Mouse (Mus musculus): ENCODE results near the gene S100a9.

S100a9 gene

DNA sequence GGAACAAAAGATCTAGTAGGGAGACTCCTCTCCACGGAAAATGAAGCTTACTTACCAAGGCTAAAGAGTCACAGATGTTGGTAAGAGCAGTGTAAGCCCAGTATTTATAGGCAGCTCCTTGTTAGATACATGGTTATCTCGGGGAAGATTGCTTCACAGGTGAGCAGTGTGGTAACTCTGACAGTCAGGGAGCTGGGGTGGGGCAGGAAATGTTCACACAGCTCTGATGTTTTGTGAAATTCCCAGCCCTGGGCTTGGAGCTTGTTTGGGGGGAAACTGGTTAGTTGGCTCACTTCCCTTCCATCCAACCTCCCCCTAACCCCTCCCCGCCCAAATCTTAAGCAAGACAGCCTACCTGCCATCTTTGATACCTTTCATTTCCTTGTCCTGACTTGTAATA is at the start of gene S100a9:
Gene S100a9 (minus strand): TSS at position 109 of the 400 bp plus-strand sequence.
- no peak for DNase-seq (ENCODE audit: low read depth, low spot score)

DNA sequence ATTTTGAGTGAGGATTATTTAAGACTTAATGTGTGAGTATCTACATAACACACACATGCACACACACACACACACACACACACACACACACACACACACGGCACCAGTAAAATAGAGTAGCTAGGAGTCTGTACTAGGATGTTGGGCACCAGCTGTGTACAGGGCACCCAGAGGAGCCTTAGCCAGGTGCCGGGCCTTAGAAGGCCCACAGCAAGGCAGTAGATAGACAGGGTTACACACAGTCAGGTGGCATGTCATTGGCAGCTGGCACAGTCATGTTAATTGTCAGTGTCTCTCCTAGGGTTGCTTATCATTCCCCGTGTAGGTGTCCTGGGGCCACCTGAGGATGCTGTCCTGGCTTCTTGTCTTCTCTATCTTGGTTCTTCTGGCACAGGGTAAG is 31.1 kb upstream of the S100a9 start, which contains the start of gene Pglyrp4:
Gene Pglyrp4 (plus strand): TSS at position 301 of the 400 bp plus-strand sequence.
- DNase-seq (ENCODE audit: low read depth, low spot score): no peak

DNA sequence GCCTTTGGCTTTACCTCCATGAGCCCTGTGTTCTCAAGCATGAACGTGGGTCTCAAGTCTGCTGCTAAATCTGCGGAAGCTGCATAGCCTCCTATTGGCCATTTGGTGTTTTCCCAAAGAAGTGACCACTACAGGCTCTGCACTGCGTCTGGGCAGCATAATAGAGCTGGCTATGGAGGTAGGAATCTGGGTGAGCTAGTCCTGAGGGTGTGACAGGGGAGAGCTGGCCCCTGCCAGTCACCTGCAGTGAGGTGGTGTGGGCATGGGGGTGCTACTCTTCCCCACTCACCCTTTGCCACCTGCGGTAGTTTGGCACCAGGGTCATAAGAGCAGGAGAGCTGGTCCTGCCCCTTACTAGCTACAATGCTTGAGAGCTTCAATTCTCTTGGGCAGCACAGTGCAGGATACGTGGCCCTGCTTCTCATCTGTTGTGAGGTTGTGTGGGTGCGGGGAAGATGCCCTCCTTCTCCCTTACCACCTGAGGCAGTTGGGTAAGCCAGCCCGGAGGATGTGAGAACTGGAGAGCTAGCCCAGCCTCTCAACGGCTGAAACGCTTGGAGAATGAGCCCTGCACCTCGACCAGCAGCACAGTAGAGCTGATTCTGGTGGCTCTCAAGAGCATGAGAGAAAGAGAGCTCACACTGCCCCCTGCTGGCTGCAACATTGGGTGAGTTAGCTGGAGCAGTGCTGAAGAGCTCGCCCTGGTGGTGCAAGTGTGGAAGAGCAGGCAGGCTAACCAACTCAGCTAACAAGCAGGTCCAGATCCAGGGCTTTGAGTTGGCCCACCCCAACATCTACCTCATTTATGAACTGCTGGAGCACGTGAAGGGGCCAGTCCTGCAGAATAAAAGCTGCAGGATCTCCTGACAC is 14.3 kb upstream of the S100a9 start:
- peak; percentile 87 for DNase-seq (ENCODE audit: low read depth, low spot score)

DNA sequence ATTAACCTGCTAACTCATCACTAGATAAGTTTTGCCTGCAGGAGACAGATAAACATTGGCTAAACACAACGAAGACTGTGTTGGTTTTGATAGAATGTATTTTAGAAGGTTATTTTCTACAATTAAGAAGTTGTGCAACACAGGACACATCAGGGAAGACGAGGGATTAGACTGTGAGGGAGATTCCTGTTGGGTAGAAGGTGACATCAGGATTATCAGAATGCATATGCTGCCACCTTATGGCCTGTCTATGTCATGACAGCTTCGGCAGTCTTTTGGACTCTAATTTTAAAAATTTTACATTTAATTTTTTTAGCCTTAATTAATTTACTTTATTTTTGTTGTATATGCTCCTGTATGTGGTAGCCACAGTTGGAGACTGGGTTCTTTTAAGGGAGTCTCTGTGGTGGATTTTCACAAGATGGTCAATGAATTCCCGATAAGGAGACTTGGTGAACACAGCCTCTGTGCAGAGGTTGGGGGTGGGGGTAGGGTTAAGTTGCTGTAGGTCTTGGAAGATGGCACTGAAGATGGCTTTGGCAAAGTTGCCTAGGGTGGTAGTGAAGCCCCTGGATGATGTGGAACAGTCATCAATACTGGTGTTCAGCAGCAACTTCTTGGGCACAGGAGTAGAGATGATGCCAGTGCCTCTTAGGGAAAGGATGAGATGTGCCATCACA is 13.1 kb upstream of the S100a9 start:
- peak; percentile 36 for DNase-seq (ENCODE audit: low read depth, low spot score)

DNA sequence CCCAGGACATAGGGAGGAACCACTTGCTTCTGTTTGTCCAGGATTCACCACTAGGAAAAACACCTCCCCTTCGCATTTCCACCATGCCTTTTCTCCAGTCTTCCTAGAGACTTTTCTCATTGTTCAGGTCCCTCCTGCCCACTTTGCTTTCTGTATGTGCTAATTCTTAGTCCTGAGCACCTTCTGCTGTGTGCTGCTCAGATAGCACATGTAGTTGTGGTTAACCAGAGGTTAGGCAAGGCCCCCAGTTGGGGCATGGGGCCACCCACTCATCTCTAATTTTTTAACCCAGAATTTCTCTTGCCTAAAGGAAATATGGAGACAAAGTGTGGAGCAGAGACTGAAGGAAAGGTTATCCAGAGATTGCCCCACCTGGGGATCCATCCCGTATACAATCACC is 6.7 kb upstream of the S100a9 start:
- no peak for DNase-seq (ENCODE audit: low read depth, low spot score)

DNA sequence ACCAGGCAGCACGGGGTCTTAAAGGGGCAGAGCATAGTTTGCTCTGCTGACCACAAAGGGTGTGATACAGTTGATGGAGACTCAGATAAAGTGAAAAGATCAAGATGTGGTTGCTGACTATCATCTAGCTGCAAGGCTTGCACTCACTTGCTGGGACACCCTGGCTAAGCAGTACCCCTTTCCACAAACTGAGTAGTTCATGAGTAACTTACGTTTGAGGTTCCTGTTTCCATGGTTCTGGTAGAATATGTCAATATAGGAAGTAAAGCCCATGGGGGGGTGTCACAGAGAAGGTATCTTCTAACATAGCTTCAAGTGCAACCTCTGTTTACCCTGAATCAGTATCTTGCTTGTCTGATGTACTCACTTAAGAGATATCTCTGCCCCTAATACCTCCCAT is 2.0 kb downstream of the S100a9 start:
- no peak for DNase-seq (ENCODE audit: low read depth, low spot score)

DNA sequence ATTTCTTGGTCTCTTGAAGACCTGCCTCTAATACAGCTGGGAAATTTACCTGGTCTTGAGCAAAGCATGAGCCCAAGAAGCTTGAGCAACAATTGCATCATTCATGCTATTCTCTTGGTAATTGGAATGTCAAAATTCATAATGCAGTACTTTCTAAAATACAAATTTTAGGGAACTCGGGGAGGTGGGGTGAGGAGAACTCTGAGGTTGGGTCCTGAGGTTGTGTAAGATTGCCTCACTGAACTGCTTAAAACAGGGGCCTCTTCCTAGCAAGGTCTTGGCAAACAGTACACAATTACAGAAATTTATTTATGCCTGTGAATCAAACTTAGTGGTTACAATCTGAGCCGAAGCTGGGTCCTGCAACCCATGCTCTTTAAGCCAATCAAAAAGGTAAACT is 8.7 kb downstream of the S100a9 start:
- no peak for DNase-seq (ENCODE audit: low read depth, low spot score)

DNA sequence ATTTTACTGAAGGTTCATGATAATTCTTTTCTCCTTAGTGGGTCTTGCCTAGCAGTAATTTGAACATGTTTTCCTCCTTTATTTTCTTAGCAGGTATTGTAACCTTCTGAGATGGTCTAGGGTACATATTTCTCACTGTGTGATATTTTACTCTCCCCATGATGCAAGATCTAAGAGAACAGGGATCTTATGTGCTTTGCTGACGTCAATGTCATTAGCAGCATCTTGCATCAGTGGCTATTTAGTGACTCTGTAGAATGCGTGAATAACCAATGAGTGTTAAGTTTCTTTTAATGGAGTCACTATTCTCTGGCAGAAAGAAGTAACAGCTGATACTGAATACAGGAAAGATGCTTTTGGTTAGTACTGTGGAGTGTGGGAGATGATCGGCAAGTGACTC is 11.6 kb downstream of the S100a9 start:
- no peak for DNase-seq (ENCODE audit: low read depth, low spot score)

DNA sequence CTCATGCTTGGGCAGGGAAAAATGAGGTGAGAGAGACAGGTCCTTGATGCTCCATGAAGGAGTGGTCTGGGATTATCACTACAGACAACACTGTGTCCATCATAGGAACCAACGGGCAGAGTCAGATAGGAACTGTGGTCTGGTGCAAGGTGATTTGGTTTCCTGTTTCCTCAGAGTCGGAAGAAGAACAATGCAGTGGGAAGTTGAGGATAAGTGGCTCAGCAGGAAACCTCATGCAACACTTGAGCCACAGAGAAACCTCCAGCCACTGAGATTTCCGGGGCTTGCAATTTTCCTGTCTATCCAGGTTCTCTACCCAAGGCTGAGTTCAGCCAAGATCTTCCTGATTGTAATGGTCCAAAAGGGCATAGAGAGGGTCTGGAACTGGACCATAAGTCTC is 16.9 kb downstream of the S100a9 start:
- DNase-seq (ENCODE audit: low read depth, low spot score): no peak

DNA sequence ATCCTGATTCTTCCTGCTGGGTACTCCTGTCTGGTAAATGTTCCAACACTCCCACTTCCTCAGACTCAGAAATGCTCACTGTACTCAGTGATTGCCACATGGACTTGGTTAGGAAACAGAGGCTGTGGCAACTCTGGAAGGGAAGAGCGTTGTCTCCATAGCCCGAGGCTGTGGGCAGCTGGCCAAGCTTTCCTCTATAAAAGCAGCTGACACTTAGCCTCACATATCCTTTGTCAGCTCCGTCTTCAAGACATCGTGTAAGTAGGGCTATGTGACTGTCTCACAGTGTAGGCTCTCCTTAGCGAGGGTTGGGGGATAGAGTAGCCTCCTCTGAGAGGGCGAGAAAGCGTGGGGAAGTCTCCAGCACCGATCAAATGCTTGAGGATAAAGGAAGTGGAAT is 26.7 kb downstream of the S100a9 start, which contains the start of gene S100a8:
Gene S100a8 (plus strand): TSS at position 133 of the 400 bp plus-strand sequence.
- no peak for DNase-seq (ENCODE audit: low read depth, low spot score)

DNA sequence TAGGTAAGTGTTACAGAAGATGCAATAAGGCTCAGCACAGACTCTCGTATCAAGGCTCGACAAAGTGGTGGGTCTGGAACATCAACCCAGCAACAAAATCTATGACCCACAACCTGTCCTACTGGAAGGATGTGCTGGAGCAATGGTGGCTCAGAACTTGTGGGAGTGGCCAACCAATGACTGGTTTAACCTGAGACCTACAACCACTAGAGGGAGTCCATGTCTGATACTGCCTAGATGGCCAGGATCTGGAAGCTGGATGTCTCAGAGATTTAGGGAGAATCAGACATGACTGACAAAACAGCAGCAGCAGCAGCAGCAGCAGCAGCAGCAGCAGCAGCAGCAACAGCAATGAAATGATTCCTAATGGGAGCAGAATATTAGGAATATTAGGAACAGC is 31.3 kb downstream of the S100a9 start:
- DNase-seq (ENCODE audit: low read depth, low spot score): no peak

DNA sequence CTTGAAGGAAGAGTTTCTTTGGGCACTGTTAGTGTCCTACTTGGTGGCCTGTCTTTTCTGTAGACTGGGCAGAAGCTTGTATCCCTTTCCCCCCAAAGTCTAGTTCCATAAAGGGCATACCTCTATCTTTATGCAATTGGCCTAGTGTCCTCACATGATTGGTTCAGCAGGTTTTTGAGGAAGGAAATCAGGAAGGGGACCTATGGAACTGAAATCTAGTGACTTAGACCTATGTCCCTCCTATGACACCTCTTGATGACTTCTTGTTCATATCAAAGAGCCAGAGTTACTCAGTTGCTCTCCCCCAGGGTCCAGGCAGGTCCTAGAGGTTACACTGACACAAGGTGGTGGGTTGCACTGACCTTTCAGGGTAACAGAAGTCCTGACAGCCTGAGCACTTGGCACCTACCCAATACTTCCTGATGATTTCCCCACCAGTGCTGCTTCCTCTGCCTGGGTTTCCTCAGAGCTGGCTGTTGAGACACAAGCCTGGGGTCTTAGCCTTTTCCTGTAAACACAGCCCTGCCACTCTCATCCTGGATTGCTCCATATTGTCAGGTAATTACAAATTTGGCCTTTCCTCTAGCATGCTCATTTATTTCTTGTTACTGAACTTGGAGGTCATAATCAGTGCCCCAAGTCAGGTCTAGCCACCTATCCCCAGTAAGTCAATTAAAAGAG is 36.0 kb downstream of the S100a9 start:
- no peak for DNase-seq (ENCODE audit: low read depth, low spot score)

DNA sequence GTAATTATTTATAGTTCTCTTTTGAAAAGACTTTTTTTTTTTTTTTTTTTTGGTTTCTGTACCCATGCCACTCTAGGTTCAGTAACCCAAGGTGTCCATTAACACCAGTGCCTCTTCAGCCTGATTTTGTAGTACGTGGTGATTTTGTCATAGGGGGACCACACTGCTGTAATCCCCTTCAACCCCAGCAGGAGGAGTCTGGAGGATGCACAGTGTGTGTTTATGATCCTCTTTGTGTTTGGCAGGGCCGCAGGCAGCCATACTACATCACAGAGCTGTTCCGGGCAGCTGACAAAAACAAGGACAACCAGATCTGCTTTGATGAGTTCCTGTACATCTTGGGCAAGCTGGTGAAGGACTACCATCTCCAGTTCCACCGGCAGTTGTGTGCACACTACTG is 38.1 kb downstream of the S100a9 start:
- DNase-seq (ENCODE audit: low read depth, low spot score): no peak

DNA sequence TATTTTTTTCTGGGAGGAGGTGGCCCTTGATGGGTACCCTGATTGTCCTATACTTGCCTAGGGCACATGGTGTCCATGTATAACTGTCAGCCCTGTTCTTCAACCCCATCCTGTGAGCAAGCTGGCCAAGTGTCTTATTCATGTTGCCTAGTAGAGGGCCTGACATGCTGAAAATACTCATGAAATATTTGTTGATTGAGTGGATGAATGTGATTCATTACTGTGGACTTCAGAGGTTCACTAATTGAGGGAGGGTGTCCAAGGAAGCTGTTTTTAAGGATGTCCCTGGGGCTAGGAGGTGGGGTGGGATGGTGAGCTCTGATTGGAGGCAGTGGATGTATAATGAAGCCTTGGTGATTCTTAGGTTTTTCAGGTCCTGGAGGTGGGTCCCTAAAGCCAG is 41.8 kb downstream of the S100a9 start, which contains the start of gene S100a7a:
Gene S100a7a (plus strand): TSS at position 301 of the 400 bp plus-strand sequence.
- DNase-seq (ENCODE audit: low read depth, low spot score): no peak

DNA sequence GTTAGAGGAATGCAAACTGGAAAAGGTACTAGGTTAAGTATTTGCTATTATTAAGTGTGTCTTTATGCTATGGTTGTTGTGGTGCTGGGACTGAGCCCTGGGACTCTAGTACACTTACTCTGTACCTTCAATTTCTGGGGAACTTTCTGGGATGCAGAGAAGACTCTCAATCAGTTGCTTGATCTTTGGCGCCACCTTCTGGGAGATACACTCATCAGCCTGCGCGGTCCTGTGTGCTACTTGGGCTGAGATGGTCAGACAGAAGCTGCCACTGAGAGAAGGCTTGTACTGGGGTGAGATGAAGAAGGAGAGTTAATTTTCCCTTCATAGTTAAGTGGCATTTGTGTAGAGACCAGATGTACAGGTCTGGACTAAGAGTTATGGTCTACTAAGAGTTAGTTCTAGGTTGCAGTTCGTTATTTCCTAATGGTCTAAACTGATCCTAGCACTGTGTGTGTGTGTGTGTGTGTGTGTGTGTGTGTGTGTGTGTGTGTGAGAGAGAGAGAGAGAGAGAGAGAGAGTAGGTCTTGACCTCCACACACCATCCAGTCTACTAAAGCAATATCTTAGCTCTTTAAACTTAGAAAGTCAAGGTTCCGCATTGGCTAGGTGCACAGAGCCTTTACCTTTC is 42.5 kb downstream of the S100a9 start:
- peak; percentile 79 for DNase-seq (ENCODE audit: low read depth, low spot score)

DNA sequence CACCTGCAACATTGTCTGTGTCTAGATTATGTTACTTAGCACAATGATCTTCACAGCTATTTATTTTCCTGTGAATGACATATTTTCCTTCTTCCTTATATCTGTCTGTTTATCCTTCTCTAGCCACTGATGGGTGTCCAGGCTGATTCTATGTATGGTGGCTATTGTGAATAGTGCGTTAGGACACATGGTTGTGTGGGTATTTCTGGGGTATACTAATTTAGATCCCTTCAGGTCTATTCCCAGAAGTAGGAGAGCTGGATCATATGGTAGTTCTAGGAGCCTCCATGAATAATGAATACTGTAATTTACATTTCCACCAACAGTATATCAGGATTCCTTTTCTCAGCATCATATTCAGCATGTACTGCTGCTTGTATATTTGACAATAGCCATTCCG is 45.7 kb downstream of the S100a9 start:
- DNase-seq (ENCODE audit: low read depth, low spot score): no peak

DNA sequence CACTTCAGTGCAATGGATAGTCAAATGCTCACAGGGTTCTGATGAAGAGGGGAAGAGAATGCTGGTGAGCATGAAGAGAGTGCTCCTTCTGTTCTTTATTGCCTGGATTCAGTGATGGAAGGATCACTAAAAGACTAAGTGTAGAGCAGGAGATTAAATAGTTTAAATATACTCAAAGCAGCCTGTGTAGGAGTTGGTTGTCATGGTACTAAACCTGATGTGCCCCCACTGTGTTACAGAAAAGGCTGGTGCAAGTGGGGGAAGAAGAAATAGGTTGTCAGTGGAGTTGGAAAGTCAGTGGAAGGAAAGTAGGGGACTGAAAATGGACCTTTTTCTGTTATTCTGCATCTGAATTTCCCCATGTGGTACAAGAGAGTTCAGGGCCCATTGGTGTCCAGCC is 46.5 kb downstream of the S100a9 start:
- DNase-seq (ENCODE audit: low read depth, low spot score): no peak

DNA sequence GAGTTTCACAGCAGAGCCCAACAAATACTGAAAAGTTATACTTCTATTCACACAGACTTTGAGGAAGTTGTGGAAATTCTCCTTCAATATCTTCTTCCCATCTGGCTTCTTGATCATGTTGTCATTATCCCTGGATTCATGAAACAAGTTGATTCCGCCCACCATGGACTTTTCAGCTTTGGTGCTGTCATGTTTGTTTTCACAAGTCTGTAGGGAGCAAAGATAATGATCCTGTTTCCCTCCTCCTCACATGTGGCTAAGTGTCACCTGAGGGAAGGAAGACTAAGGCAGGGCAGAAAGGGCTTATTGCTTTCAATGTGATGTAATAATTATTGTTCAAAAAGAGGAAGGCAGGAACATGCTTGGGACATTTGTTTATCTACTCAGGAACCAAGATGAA is 48.2 kb downstream of the S100a9 start:
- DNase-seq (ENCODE audit: low read depth, low spot score): no peak

DNA sequence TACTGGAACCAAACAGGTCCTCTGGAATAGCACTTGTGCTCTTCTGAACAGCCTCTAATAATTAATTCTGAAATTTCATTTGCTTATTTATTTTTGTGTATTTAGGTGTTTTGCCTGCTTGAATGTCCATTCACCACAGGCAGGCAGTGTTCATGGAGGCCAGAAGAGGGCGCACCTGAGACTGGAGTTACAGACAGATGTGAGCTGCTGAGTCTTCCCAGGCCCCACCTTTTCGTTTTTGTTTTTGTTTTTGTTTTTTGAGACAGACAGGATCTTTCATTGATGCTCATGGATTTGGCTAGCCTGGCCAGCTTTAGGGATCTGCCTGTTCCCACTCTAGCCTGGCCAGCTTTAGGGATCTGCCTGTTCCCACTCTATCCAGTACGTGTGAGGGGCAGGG is 51.3 kb downstream of the S100a9 start:
- peak; percentile 25 for DNase-seq (ENCODE audit: low read depth, low spot score)

Measured in mesoderm, embryonic 11.5 days (tissue).